8 mouse cellular contexts compared by ENCODE assay signal in the genomic region with DNA sequence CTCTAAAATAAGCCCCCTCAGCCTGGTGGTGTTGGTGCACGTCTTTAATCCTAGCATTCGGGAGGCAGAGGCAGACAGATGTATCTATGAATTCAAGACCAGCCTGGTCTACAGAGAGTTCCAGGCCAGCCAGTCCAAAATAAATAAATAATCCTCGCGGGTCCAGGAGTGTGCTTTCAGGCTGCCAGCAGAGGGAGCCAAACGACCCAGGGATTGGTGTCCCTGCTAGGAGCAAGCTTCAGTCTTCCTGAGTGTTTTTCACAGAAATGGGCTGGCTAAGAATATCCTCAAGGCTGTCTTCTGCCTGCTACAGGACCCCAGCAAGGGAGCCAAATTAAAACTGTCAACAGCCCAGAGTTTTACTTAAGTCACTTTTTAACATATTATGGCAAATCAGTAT. TPM values are rescaled to one million over a fixed set of nuclear protein-coding genes. Genes with fewer than 3 reads are reported as not detected.
DNase-seq lines count a peak whose midpoint lies in the region; ATAC-seq and TF ChIP-seq lines count a peak whose summit lies in the region.

No protein-coding gene starts in this region.

- peaks cover 51% of the 10 kb centered on the region for H3K36me3 ChIP-seq in kidney, embryonic 14.5 days (ENCODE audit: control insufficient read depth, insufficient read depth, low read length)
- peaks cover 92% of the 10 kb centered on the region for H3K36me3 ChIP-seq in liver, embryonic 15.5 days (replicated peaks)

- peak; percentile 69 to 73 for DNase-seq in adrenal gland, adult 18-20 months (ENCODE audit: low spot score in 2 of 2)
- DNase-seq in embryo, embryonic 10 days (ENCODE audit: low spot score) = peak; percentile 90
- DNase-seq in heart, adult 8-10 months (ENCODE audit: low spot score) = peak; percentile 74
- peak; percentile 67 to 74 for DNase-seq in thymus, postnatal 36 days

- no peak overlapping the region for H3K4me3 ChIP-seq in kidney, embryonic 14.5 days (ENCODE audit: low read length)
- H3K4me3 ChIP-seq in liver, embryonic 15.5 days (replicated peaks) = no peak overlapping the region
- no peak overlapping the region for H3K4me3 ChIP-seq in olfactory bulb, adult 2 months (ENCODE audit: insufficient read depth, low read depth, low read length)

- no peak for TF ChIP-seq POLR2A in olfactory bulb, adult 2 months (IDR thresholded peaks at IDR 0.05; ENCODE audit: insufficient read depth, low read depth, low read length)

- ATAC-seq in CD4-positive, CD25-positive, alpha-beta regulatory T cell, adult 4 months = peak; percentile 73
- peak; percentile 72 for ATAC-seq in kidney, embryonic 14.5 days (ENCODE audit: low FRiP score, low TSS enrichment)
- peak; percentile 69 for ATAC-seq in liver, embryonic 15.5 days (ENCODE audit: insufficient read depth)

- peak; percentile 77 for TF ChIP-seq CTCF in olfactory bulb, adult 2 months (IDR thresholded peaks at IDR 0.05; ENCODE audit: insufficient read depth, low read depth, low read length)

- no peaks in the 10 kb centered on the region for H3K9me3 ChIP-seq in kidney, embryonic 14.5 days (ENCODE audit: control insufficient read depth, low read length)
- no peaks in the 10 kb centered on the region for H3K9me3 ChIP-seq in liver, embryonic 15.5 days (replicated peaks)

- 25% methylated on average over 5 of the region's 5 CpGs for WGBS in kidney, embryonic 14.5 days
- 10% methylated on average over 5 of the region's 5 CpGs for WGBS in liver, embryonic 15.5 days (ENCODE audit: insufficient replicate concordance)
- WGBS in olfactory bulb, adult 2 months = 22% methylated on average over 5 of the region's 5 CpGs

- H3K4me2 ChIP-seq in kidney, embryonic 14.5 days (replicated peaks; ENCODE audit: low read depth, low read length) = no peak overlapping the region
- no peak overlapping the region for H3K4me2 ChIP-seq in liver, embryonic 15.5 days

- H3K9ac ChIP-seq in kidney, embryonic 14.5 days (ENCODE audit: low read depth, low read length) = no peak overlapping the region
- H3K9ac ChIP-seq in liver, embryonic 15.5 days = 0 out of 2 replicates have a peak overlapping the region, but pooled peaks have one; percentile 11

- H3K4me1 ChIP-seq in kidney, embryonic 14.5 days (ENCODE audit: control insufficient read depth, insufficient read depth, low read length) = no peaks in the 10 kb centered on the region
- H3K4me1 ChIP-seq in liver, embryonic 15.5 days (replicated peaks) = peaks cover 31% of the 10 kb centered on the region
- peaks cover 35% of the 10 kb centered on the region for H3K4me1 ChIP-seq in olfactory bulb, adult 2 months (ENCODE audit: control insufficient read depth, insufficient read depth, low read length)

- H3K27ac ChIP-seq in kidney, embryonic 14.5 days (ENCODE audit: low read depth, low read length) = no peak overlapping the region
- peak overlapping the region; percentile 66 for H3K27ac ChIP-seq in liver, embryonic 15.5 days (replicated peaks)
- H3K27ac ChIP-seq in olfactory bulb, adult 2 months (ENCODE audit: insufficient read depth, low read depth, low read length) = no peak overlapping the region

- no peaks in the 10 kb centered on the region for H3K27me3 ChIP-seq in kidney, embryonic 14.5 days (ENCODE audit: control insufficient read depth, insufficient read depth, low read length)
- no peaks in the 10 kb centered on the region for H3K27me3 ChIP-seq in liver, embryonic 15.5 days

RNA-seq across cellular contexts. Expression of a gene that starts 11.6 kb away (rescaled TPM):
- polyA plus RNA-seq in CD4-positive, CD25-positive, alpha-beta regulatory T cell, adult 4 months (2017; shearing (Covaris generic)) = 100 to 1,000 TPM; 184 to 299 TPM
- total RNA-seq in adrenal gland, adult 18-20 months (2021) = 10 to 100 TPM; 14.2 to 22.1 TPM
- total RNA-seq in heart, adult 8-10 months (2022) = 10 to 100 TPM in 3 of 4 experiments, 1 to 10 TPM in 1; 8.8 to 20.8 (median 13.5) TPM
- polyA plus RNA-seq in kidney, embryonic 14.5 days (2014; fragmentation: Nextera tagmentation; extraction: Ambion mirVana) = 25.7 and 28.0 TPM in 2 replicates
- polyA plus RNA-seq in liver, embryonic 15.5 days (2015; fragmentation: Nextera tagmentation; extraction: Ambion mirVana) = 55.7 and 60.1 TPM in 2 replicates
- not detected in 2 replicates for polyA plus RNA-seq in olfactory bulb, adult 2 months (2012; ENCODE audit: insufficient read depth, insufficient read length, low replicate concordance, missing spikeins)

RNA-seq across cellular contexts. Expression of a gene that starts 13.8 kb away (rescaled TPM):
- 1 to 10 TPM; 2.4 to 5.1 TPM for polyA plus RNA-seq in CD4-positive, CD25-positive, alpha-beta regulatory T cell, adult 4 months (2017; shearing (Covaris generic))
- 1 to 10 TPM; 1.0 to 1.1 TPM for total RNA-seq in adrenal gland, adult 18-20 months (2021)
- 1 to 10 TPM in 1 of 4 experiments, under 1 TPM in 3; 0.33 to 1.6 (median 0.80) TPM for total RNA-seq in heart, adult 8-10 months (2022)
- polyA plus RNA-seq in kidney, embryonic 14.5 days (2014; fragmentation: Nextera tagmentation; extraction: Ambion mirVana) = 23.7 and 24.5 TPM in 2 replicates
- polyA plus RNA-seq in liver, embryonic 15.5 days (2015; fragmentation: Nextera tagmentation; extraction: Ambion mirVana) = 12.6 and 14.6 TPM in 2 replicates
- polyA plus RNA-seq in olfactory bulb, adult 2 months (2012; ENCODE audit: insufficient read depth, insufficient read length, low replicate concordance, missing spikeins) = not detected in 2 replicates

RNA-seq across cellular contexts. Expression of a gene that starts 19.2 kb away (rescaled TPM):
- not detected for polyA plus RNA-seq in CD4-positive, CD25-positive, alpha-beta regulatory T cell, adult 4 months (2017; shearing (Covaris generic))
- under 1 TPM in 1 of 2 experiments, not detected in 1; 0.29 TPM for total RNA-seq in adrenal gland, adult 18-20 months (2021)
- total RNA-seq in heart, adult 8-10 months (2022) = under 1 TPM in 1 of 4 experiments, not detected in 3; 0.25 TPM
- polyA plus RNA-seq in kidney, embryonic 14.5 days (2014; fragmentation: Nextera tagmentation; extraction: Ambion mirVana) = 4.8 and 5.5 TPM in 2 replicates
- 0.54 and 0.66 TPM in 2 replicates for polyA plus RNA-seq in liver, embryonic 15.5 days (2015; fragmentation: Nextera tagmentation; extraction: Ambion mirVana)
- polyA plus RNA-seq in olfactory bulb, adult 2 months (2012; ENCODE audit: insufficient read depth, insufficient read length, low replicate concordance, missing spikeins) = not detected in 2 replicates

RNA-seq across cellular contexts. Expression of a gene that starts 22.0 kb away (rescaled TPM):
- polyA plus RNA-seq in CD4-positive, CD25-positive, alpha-beta regulatory T cell, adult 4 months (2017; shearing (Covaris generic)) = under 1 TPM; 0.63 to 0.87 TPM
- 1 to 10 TPM; 4.3 to 6.4 TPM for total RNA-seq in adrenal gland, adult 18-20 months (2021)
- total RNA-seq in heart, adult 8-10 months (2022) = 1 to 10 TPM; 6.0 to 9.5 (median 9.0) TPM
- 64.1 and 69.0 TPM in 2 replicates for polyA plus RNA-seq in kidney, embryonic 14.5 days (2014; fragmentation: Nextera tagmentation; extraction: Ambion mirVana)
- 50.5 and 50.8 TPM in 2 replicates for polyA plus RNA-seq in liver, embryonic 15.5 days (2015; fragmentation: Nextera tagmentation; extraction: Ambion mirVana)
- not detected in 2 replicates for polyA plus RNA-seq in olfactory bulb, adult 2 months (2012; ENCODE audit: insufficient read depth, insufficient read length, low replicate concordance, missing spikeins)

RNA-seq across cellular contexts. Expression of a gene that starts 28.2 kb away (rescaled TPM):
- polyA plus RNA-seq in CD4-positive, CD25-positive, alpha-beta regulatory T cell, adult 4 months (2017; shearing (Covaris generic)) = not detected
- 1 to 10 TPM; 4.2 to 6.2 TPM for total RNA-seq in adrenal gland, adult 18-20 months (2021)
- under 1 TPM in 2 of 4 experiments, not detected in 2; 0.16 to 0.66 TPM for total RNA-seq in heart, adult 8-10 months (2022)
- polyA plus RNA-seq in kidney, embryonic 14.5 days (2014; fragmentation: Nextera tagmentation; extraction: Ambion mirVana) = 0.77 and 0.79 TPM in 2 replicates
- 0.08 and 0.09 TPM in 2 replicates for polyA plus RNA-seq in liver, embryonic 15.5 days (2015; fragmentation: Nextera tagmentation; extraction: Ambion mirVana)
- polyA plus RNA-seq in olfactory bulb, adult 2 months (2012; ENCODE audit: insufficient read depth, insufficient read length, low replicate concordance, missing spikeins) = not detected in 2 replicates
